Mouse (Mus musculus) myocyte (in vitro differentiated cells): Measurements from ENCODE around the gene Gm49776.

ENCODE experiments used
- CEBPB ChIP-seq: IDR thresholded peaks from 2 replicates; pipeline ENCODE4 v1.6.1; 2011; ENCODE audit warnings: mild to moderate bottlenecking, moderate library complexity; ENCODE audit not compliant: poor library complexity, insufficient read depth, severe bottlenecking
- E2F4 ChIP-seq: IDR thresholded peaks from one replicate; pipeline ENCODE4 v1.6.1; 2011; ENCODE audit warnings: mild to moderate bottlenecking, control low read depth, moderate library complexity; ENCODE audit not compliant: insufficient read depth
- MAX ChIP-seq: IDR thresholded peaks from one replicate; pipeline ENCODE4 v1.6.1; 2011; ENCODE audit warnings: low read depth, mild to moderate bottlenecking, control low read depth
- MYOD1 ChIP-seq, 3 experiments: IDR thresholded peaks; one replicate each; pipeline ENCODE4 v1.6.1; 2011; ENCODE audit warnings: control low read depth in 2 of 3, low read depth in 2 of 3, mild to moderate bottlenecking in 2 of 3, moderate library complexity in 1 of 3; ENCODE audit not compliant: insufficient read length in 2 of 3, control insufficient read depth in 1 of 3
- MYOG ChIP-seq, 3 experiments: IDR thresholded peaks; one replicate each; pipeline ENCODE4 v1.6.1; 2011; ENCODE audit warnings: control low read depth in 2 of 3, low read depth in 2 of 3, mild to moderate bottlenecking in 2 of 3; ENCODE audit not compliant: insufficient read length in 2 of 3, control insufficient read depth in 1 of 3, insufficient read depth in 1 of 3
- POLR2A ChIP-seq: IDR thresholded peaks from one replicate; pipeline ENCODE4 v1.6.1; 2011; ENCODE audit warnings: low read depth, mild to moderate bottlenecking, control low read depth, moderate library complexity; ENCODE audit not compliant: insufficient read length
- POLR2AphosphoS2 ChIP-seq: IDR thresholded peaks from one replicate; pipeline ENCODE4 v1.6.1; 2011; ENCODE audit warnings: low read depth, control low read depth; ENCODE audit not compliant: insufficient read length
- TCF3 ChIP-seq: IDR thresholded peaks from one replicate; pipeline ENCODE4 v1.6.1; 2011; ENCODE audit warnings: low read depth, control low read depth; ENCODE audit not compliant: insufficient read length
- USF1 ChIP-seq: IDR thresholded peaks from one replicate; pipeline ENCODE4 v1.6.1; 2011; ENCODE audit warnings: low read depth, mild to moderate bottlenecking, control low read depth, moderate library complexity

GRCm38 (mm10) chr16:18200062-18200461 lies 58.1 kb downstream of the Gm49776 start:
- TF ChIP-seq CEBPB (no peak), MYOG (IDR thresholded peaks at IDR 0.05; ENCODE audit: control insufficient read depth in 1 of 3, insufficient read depth in 1 of 3, insufficient read length in 2 of 3, low read depth in 2 of 3) (peak in 1 of 3 experiments; percentile 72), POLR2A (no peak), USF1 (no peak), POLR2AphosphoS2 (no peak), MYOD1 (IDR thresholded peaks at IDR 0.05; ENCODE audit: control insufficient read depth in 1 of 3, insufficient read length in 2 of 3, low read depth in 2 of 3) (peak in 1 of 3 experiments; percentile 56), TCF3 (no peak), MAX (no peak), E2F4 (no peak)
